47 mouse cellular contexts compared by ENCODE assay signal in the genomic region with DNA sequence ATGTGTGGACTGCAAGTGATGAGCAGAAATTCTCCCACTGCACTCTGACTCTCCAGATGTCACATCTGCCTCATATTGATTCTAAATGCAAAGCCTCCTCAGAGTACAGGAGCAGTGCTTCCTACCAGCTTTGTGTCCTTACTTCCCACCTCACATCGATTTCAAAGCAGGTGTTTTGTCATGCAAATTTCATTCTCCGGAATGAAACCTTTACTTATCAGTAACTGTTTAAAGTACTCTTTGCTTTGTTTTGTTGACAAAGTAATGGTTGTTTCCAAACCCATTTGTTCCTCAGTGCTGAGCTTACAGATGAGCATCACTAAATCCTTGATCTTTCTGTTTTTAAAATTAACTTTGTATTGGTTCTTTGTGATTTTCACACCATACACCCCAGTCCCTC. TPM values are rescaled to one million over a fixed set of nuclear protein-coding genes. Genes with fewer than 3 reads are reported as not detected.
"Had no signal": no experiment of that assay in that cellular context is flagged by ENCODE, and none has a peak within 500 bp of the region (broad histone marks: within the 10 kb centered on the region; RNA-seq: fewer than 3 reads in every experiment).

No protein-coding gene starts in this region.

- H3K27me3 ChIP-seq: limb, embryonic 12.5 days; limb, embryonic 13.5 days; limb, embryonic 15.5 days; liver, embryonic 12.5 days; liver, embryonic 13.5 days; liver, embryonic 15.5 days; lung, embryonic 15.5 days; megakaryocyte, embryonic 14.5 days; midbrain, embryonic 12.5 days; midbrain, embryonic 13.5 days; midbrain, embryonic 15.5 days; neural tube, embryonic 12.5 days had no signal

- H3K27ac ChIP-seq: limb, embryonic 10.5 days; limb, embryonic 12.5 days; limb, embryonic 13.5 days; limb, embryonic 15.5 days; liver, embryonic 12.5 days; liver, embryonic 13.5 days; liver, embryonic 14.5 days; liver, embryonic 15.5 days; lung, embryonic 15.5 days; macrophage; midbrain, embryonic 10.5 days; midbrain, embryonic 12.5 days; midbrain, embryonic 13.5 days; midbrain, embryonic 15.5 days; neural tube, embryonic 12.5 days had no signal

- H3K9ac ChIP-seq: limb, embryonic 12.5 days; limb, embryonic 13.5 days; limb, embryonic 15.5 days; liver, embryonic 12.5 days; liver, embryonic 13.5 days; liver, embryonic 14.5 days; liver, embryonic 15.5 days; liver, postnatal 0 days; lung, embryonic 14.5 days; lung, embryonic 15.5 days; midbrain, embryonic 12.5 days; midbrain, embryonic 13.5 days; midbrain, embryonic 15.5 days; neural tube, embryonic 12.5 days had no signal

- H3K4me2 ChIP-seq: limb, embryonic 12.5 days; limb, embryonic 13.5 days; limb, embryonic 15.5 days; liver, embryonic 11.5 days; liver, embryonic 12.5 days; liver, embryonic 13.5 days; liver, embryonic 15.5 days; lung, embryonic 14.5 days; lung, embryonic 15.5 days; midbrain, embryonic 11.5 days; midbrain, embryonic 12.5 days; midbrain, embryonic 13.5 days; midbrain, embryonic 15.5 days; neural tube, embryonic 12.5 days had no signal

- H3K4me3 ChIP-seq: limb, embryonic 10.5 days; limb, embryonic 12.5 days; limb, embryonic 13.5 days; limb, embryonic 15.5 days; liver, embryonic 12.5 days; liver, embryonic 13.5 days; liver, embryonic 15.5 days; lung, embryonic 15.5 days; megakaryocyte, embryonic 14.5 days; midbrain, embryonic 10.5 days; midbrain, embryonic 12.5 days; midbrain, embryonic 13.5 days; midbrain, embryonic 15.5 days; myocyte; neural tube, embryonic 12.5 days had no signal

- ATAC-seq: liver, embryonic 12.5 days; liver, postnatal 0 days; lung, postnatal 0 days; midbrain, embryonic 13.5 days; midbrain, embryonic 15.5 days; midbrain, embryonic 16.5 days had no signal

- H3K36me3 ChIP-seq: limb, embryonic 10.5 days; limb, embryonic 12.5 days; limb, embryonic 13.5 days; limb, embryonic 15.5 days; liver, embryonic 12.5 days; liver, embryonic 13.5 days; liver, embryonic 15.5 days; lung, embryonic 15.5 days; midbrain, embryonic 10.5 days; midbrain, embryonic 12.5 days; midbrain, embryonic 13.5 days; midbrain, embryonic 15.5 days; neural tube, embryonic 12.5 days had no signal

- H3K4me1 ChIP-seq: limb, embryonic 10.5 days; limb, embryonic 12.5 days; limb, embryonic 13.5 days; limb, embryonic 15.5 days; liver, embryonic 12.5 days; liver, embryonic 13.5 days; liver, embryonic 15.5 days; lung, embryonic 15.5 days; midbrain, embryonic 10.5 days; midbrain, embryonic 12.5 days; midbrain, embryonic 13.5 days; midbrain, embryonic 15.5 days; neural tube, embryonic 12.5 days had no signal

- H3K9me3 ChIP-seq: limb, embryonic 10.5 days; limb, embryonic 12.5 days; limb, embryonic 13.5 days; limb, embryonic 15.5 days; liver, embryonic 12.5 days; liver, embryonic 13.5 days; liver, embryonic 15.5 days; lung, embryonic 15.5 days; megakaryocyte, embryonic 14.5 days; midbrain, embryonic 10.5 days; midbrain, embryonic 12.5 days; midbrain, embryonic 13.5 days; midbrain, embryonic 15.5 days; neural tube, embryonic 12.5 days had no signal

- DNase-seq: left cerebral cortex, postnatal 4 days; liver; liver, embryonic 13.5 days; liver, postnatal 0 days; lung, adult 18-20 months; lung, adult 2 months; lung, embryonic 14.5 days; lung, postnatal 10 days; lung, postnatal 14 days; lung, postnatal 36 days; lung, postnatal 4 days; midbrain, embryonic 14.5 days had no signal

RNA-seq across cellular contexts. Expression of gene Vmn2r19, which starts 24.4 kb away (rescaled TPM):
- total RNA-seq: left cerebral cortex, postnatal 10 days; left cerebral cortex, postnatal 14 days; left cerebral cortex, postnatal 25 days; left cerebral cortex, postnatal 36 days; left cerebral cortex, postnatal 4 days; liver, adult 2 months; megakaryocyte progenitor cell, adult 5-6 weeks; megakaryocyte, adult 5-6 weeks; megakaryocyte-erythroid progenitor cell, adult 5-6 weeks; midbrain, postnatal 0 days; monocyte, adult 5-6 weeks had no signal
- polyA plus RNA-seq: limb, embryonic 10.5 days; limb, embryonic 11.5 days; limb, embryonic 12.5 days; limb, embryonic 13.5 days; limb, embryonic 14.5 days; limb, embryonic 15.5 days; liver, adult 2 months; liver, embryonic 11.5 days; liver, embryonic 12.5 days; liver, embryonic 13.5 days; liver, embryonic 14.5 days; liver, embryonic 15.5 days; liver, embryonic 16.5 days; liver, postnatal 0 days; lung, adult 2 months; lung, embryonic 14.5 days; lung, embryonic 15.5 days; lung, embryonic 16.5 days; lung, postnatal 0 days; macrophage; midbrain, embryonic 10.5 days; midbrain, embryonic 11.5 days; midbrain, embryonic 12.5 days; midbrain, embryonic 13.5 days; midbrain, embryonic 14.5 days; midbrain, embryonic 15.5 days; midbrain, embryonic 16.5 days; midbrain, postnatal 0 days; myocyte; neural tube, embryonic 11.5 days; neural tube, embryonic 12.5 days had no signal

RNA-seq across cellular contexts. Expression of gene Clec4e, which starts 42.8 kb away (rescaled TPM):
- total RNA-seq: left cerebral cortex, postnatal 10 days; left cerebral cortex, postnatal 14 days; left cerebral cortex, postnatal 25 days; left cerebral cortex, postnatal 36 days had no signal
- polyA plus RNA-seq: limb, embryonic 10.5 days; limb, embryonic 11.5 days; limb, embryonic 12.5 days; limb, embryonic 13.5 days; liver, adult 2 months; lung, embryonic 14.5 days; midbrain, embryonic 11.5 days; midbrain, embryonic 12.5 days; midbrain, embryonic 13.5 days; midbrain, embryonic 14.5 days; midbrain, embryonic 15.5 days; midbrain, embryonic 16.5 days; midbrain, postnatal 0 days; myocyte; neural tube, embryonic 11.5 days; neural tube, embryonic 12.5 days had no signal
